Mouse (Mus musculus) hindbrain, embryonic 16.5 days (tissue): ENCODE data around the gene Ubald2. TPM values are rescaled to one million over a fixed set of nuclear protein-coding genes. Genes with fewer than 3 reads are reported as not detected.
"Not testable (repeated sequence)": the region's sequence is repeated elsewhere in the genome, so short reads cannot be mapped to it uniquely, and the experiment has no call there.

Source experiments
- ATAC-seq: fragments of 200-750 bp; cut with Nextera tagmentation; 2 replicates; pipeline ENCODE4 v1.8.0; 2017; ENCODE audit warnings: moderate TSS enrichment, moderate library complexity
- H3K27ac ChIP-seq: fragments of 300-500 bp; sonication (generic); 2 replicates; pipeline ENCODE4 v1.5.1; 2014; ENCODE audit warnings: low read depth, mild to moderate bottlenecking, control low read depth, low read length, moderate library complexity
- H3K27me3 ChIP-seq: fragments of 300-500 bp; sonication (generic); replicated peaks from 2 replicates; pipeline ENCODE4 v1.6.1; 2014; ENCODE audit warnings: low read length; ENCODE audit not compliant: control insufficient read depth, insufficient read depth
- H3K36me3 ChIP-seq: fragments of 300-500 bp; sonication (generic); 2 replicates; pipeline ENCODE4 v1.6.1; 2014; ENCODE audit warnings: mild to moderate bottlenecking, low read length, moderate library complexity, mixed read lengths; ENCODE audit not compliant: control insufficient read depth, insufficient read depth
- H3K4me1 ChIP-seq: fragments of 300-500 bp; sonication (generic); 2 replicates; pipeline ENCODE4 v1.6.1; 2014; ENCODE audit warnings: low read depth, low read length; ENCODE audit not compliant: control insufficient read depth, insufficient read depth
- H3K4me2 ChIP-seq: fragments of 300-500 bp; sonication (generic); 2 replicates; pipeline ENCODE4 v1.6.1; 2014; ENCODE audit warnings: mild to moderate bottlenecking, low read length, control low read depth, moderate library complexity
- H3K4me3 ChIP-seq: fragments of 300-500 bp; sonication (generic); 2 replicates; pipeline ENCODE4 v1.5.1; 2014; ENCODE audit warnings: mild to moderate bottlenecking, low read length, control low read depth, moderate library complexity
- H3K9ac ChIP-seq: fragments of 300-500 bp; sonication (generic); 2 replicates; pipeline ENCODE4 v1.6.1; 2014; ENCODE audit warnings: low read depth, mild to moderate bottlenecking, control low read depth, low read length, moderate library complexity
- H3K9me3 ChIP-seq: fragments of 300-500 bp; sonication (generic); 2 replicates; pipeline ENCODE4 v1.6.1; 2014; ENCODE audit warnings: mild to moderate bottlenecking, low read length, moderate library complexity; ENCODE audit not compliant: control insufficient read depth
- WGBS: fragments of 180-500 bp; shearing (Covaris S2); extraction: QIAGEN DNeasy Blood & Tissue Kit; methylation state at CpG from one replicate; pipeline ENCODE4 v1.1.7; 2014; 5-methylcytosine and 5-hydroxymethylcytosine counted together
- polyA plus RNA-seq: library from polyadenylated mRNA; unstranded; fragments of >200 nt; fragmentation: Nextera tagmentation; extraction: Ambion mirVana; gene quantifications from 2 replicates; pipeline ENCODE4 v1.2.1, GENCODE M21; 2015

The Ubald2 gene
- polyA plus RNA-seq, 1 experiment from 2014 or later, result 28.3 TPM

DNA sequence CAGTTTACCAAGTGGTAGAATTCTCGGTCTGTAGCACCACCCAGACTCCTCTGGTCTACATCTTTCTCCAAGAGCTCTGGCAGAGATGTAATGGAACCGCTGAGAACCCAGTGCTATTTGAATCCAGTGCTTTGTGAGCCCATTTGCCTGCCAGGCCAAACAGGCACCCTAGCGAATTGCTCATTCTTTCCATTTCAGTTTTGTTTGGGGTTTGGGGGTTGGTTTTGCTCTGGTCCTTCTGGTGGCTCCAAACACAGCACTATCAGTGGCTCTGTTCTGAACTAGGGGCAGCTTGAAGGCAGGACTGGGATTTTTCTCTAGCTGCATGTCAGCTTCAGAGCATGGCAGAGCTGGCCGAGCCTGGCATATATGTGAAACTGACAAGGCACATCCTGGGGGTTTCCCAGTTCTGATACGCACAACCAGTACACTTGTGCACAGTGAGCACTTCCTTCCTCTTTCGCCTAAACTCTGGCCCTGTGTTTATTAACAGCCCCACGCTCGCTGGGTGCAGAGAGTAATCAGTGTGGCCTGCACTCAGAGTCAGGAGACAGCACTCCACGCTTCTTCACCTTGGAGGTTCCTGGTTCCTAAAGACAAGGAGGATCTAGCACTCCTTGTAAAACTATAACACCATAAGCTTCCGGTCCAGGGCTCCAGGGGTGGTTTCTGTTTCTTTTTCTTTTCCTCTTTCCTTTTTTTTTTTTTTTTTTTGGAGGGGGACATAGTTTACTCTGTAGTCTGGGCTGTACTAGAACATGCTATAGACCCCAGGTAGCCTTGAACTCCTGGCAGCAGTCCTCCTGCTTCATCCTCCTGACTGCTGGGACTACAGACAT is 9.9 kb upstream of the Ubald2 start:
- Histone ChIP-seq H3K4me3 (no peak overlapping the region), H3K27me3 (no peaks in the 10 kb centered on the region), H3K9me3 (no peaks in the 10 kb centered on the region), H3K4me1 (no peaks in the 10 kb centered on the region), H3K4me2 (no peak overlapping the region), H3K27ac (no peak overlapping the region), H3K9ac (no peak overlapping the region), H3K36me3 (no peaks in the 10 kb centered on the region)
- ATAC-seq, result no peak
- WGBS, result 81% methylated on average over 10 of the region's 10 CpGs

DNA sequence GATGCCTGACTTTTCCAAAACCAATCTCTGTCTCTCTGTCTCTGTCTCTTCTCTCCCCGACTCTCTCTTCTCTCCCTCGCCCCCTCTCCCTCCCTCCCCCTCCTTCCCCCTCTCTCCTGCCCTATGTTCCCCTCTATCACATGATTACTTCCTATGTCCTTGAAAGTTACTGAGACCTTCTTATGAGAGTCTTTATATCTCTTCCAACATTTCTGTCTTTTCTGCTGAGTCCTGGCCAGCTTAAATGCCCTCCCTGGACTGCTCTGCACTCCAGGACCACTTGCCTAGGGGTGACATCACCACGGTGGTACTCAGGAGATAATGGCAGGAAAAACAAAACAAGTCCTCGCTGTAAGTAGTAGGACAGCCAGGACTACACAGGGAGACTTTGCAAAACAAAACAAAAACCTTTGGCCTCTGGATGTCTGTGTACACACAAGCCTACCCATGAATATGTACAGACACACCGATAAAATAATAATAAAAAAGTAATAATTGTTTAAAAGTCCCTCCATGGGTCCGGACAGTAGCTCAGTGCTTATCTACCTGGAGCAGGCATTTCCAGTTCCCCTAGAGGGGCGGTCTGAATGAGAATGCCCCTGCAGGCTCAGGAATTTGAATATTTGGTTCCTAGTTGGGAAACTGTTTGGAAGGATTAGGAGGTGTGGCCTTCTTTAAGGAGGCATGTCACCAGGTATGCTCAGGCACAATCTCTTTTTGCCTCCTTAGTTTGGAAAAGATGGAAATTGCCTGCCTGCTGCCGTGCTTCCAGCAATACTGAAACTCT is 9.1 kb upstream of the Ubald2 start:
- no peaks in the 10 kb centered on the region for H3K9me3 ChIP-seq
- H3K4me3 ChIP-seq, result no peak overlapping the region
- WGBS, result 55% methylated on average over 8 of the region's 8 CpGs
- no peak for ATAC-seq
- no peak overlapping the region for H3K9ac ChIP-seq
- no peak overlapping the region for H3K4me2 ChIP-seq
- no peaks in the 10 kb centered on the region for H3K4me1 ChIP-seq
- no peaks in the 10 kb centered on the region for H3K27me3 ChIP-seq
- no peaks in the 10 kb centered on the region for H3K36me3 ChIP-seq
- no peak overlapping the region for H3K27ac ChIP-seq

DNA sequence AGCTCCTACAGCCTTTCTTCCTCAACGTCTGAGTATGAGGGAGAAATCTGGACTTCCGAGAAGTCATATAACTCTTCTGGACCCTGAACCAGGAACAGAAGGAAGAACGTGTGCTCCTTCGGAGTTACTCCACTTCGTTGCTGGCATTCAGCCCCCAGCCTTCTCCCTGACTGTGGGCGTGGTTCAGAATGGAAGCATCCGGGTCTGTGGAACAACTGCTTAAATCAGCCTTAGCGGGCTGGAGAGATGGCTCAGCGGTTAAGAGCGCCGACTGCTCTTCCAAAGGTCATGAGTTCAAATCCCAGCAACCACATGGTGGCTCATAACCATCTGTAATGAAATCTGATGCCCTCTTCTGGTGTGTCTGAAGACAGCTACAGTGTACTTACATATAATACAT is 7.6 kb upstream of the Ubald2 start:
- WGBS, result 88% methylated on average over 11 of the region's 11 CpGs
- not testable (repeated sequence) for ATAC-seq

DNA sequence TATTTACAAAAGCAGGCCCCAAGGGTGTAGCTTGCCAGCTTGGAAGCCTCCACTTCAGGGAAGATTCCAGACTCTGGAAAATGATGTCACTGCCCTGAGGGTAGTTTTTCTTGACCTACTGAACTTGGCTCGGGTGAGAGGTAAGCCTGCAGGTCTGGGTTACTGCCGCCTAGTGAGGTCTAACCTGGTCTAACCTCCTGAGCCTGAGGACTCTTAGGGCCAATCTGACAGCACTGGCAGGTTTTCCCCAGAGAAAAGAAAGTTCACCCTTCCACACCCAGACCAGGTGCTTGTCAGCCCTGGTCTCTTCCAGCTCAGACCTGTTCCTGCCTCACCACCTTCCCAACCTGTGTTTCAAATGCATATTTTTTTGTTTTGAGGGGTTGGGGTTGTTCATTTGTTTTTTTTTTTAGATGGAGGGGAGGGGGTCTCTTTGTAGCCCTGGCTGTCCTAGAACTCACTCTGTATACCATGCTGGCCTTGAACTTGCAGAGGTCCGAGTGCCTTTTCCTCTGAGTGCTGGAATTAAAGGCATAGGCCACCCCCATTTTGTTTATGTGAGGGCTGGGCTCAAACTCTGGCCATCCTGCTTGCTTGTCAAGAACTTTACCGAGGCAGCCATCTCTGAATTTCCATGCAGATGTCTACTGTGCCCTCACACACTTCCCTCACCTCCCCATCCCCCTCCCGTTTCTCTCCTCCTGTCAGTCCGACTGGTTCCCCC is 6.9 kb upstream of the Ubald2 start:
- Histone ChIP-seq H3K27me3 (no peaks in the 10 kb centered on the region), H3K4me3 (no peak overlapping the region), H3K27ac (no peak overlapping the region), H3K9ac (no peak overlapping the region), H3K9me3 (no peaks in the 10 kb centered on the region), H3K4me2 (no peak overlapping the region), H3K4me1 (no peaks in the 10 kb centered on the region), H3K36me3 (no peaks in the 10 kb centered on the region)
- 81% methylated on average over 6 of the region's 6 CpGs for WGBS
- ATAC-seq, result no peak

More for the DNA sequence above, 7.6 kb upstream of the Ubald2 start:
- not testable (repeated sequence) for H3K4me1 ChIP-seq, H3K27ac ChIP-seq, H3K36me3 ChIP-seq, H3K4me3 ChIP-seq, H3K4me2 ChIP-seq, H3K9ac ChIP-seq, H3K27me3 ChIP-seq, H3K9me3 ChIP-seq

DNA sequence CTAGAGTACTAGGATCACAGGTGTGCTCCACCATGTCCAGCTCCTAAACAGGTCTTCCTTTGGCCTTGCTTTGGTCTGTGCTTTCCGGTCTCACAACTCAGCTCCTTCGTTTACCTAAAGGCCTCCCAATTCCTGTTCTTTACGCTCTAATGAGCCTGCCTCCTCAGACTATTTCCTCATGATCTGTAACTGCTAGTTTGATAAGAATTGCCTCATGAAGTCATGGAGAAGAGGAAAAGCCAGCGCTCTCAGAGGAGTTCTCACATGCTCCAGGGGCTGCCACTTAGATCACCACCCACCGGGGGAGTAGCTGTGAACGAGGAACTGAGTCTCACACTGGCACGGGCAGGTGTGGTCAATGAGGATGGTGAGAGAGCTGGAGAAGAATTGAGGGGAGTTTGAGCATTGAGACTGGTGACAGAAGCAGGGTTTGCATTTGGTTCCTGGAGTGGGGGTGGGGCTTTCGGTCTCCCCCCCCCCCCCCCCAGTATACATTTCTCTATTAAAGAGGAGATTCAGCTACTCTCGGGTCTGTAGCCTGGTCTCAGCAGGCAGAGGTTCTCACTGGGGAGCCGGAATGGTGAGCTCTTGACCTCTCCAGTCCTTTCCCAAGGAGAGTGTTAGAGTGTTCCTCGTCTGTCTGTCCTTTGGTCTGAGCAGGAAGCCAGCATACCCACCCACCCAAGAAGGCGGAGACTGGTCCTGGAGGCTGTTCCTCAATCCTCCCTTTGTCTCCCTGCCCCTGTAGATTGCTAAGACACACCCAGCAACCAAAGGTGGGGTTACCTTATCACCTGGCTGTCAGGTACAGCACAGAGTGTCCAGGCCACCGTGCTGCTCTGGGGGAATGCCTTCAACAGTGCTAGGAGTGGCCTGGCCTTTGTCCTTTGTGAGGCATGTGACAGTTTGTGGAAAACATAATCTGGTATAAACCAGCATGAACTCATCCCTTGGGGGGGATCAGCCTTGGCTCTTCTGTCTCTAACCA is 4.7 kb upstream of the Ubald2 start:
- no peaks in the 10 kb centered on the region for H3K27me3 ChIP-seq
- no peaks in the 10 kb centered on the region; the same call in 1 of the 2 replicates for H3K4me1 ChIP-seq
- H3K9ac ChIP-seq, result no peak overlapping the region
- no peak overlapping the region for H3K27ac ChIP-seq
- H3K9me3 ChIP-seq, result no peaks in the 10 kb centered on the region
- H3K4me3 ChIP-seq, result no peak overlapping the region
- no peak for ATAC-seq
- no peaks in the 10 kb centered on the region for H3K36me3 ChIP-seq
- 63% methylated on average over 11 of the region's 13 CpGs for WGBS
- no peak overlapping the region for H3K4me2 ChIP-seq

DNA sequence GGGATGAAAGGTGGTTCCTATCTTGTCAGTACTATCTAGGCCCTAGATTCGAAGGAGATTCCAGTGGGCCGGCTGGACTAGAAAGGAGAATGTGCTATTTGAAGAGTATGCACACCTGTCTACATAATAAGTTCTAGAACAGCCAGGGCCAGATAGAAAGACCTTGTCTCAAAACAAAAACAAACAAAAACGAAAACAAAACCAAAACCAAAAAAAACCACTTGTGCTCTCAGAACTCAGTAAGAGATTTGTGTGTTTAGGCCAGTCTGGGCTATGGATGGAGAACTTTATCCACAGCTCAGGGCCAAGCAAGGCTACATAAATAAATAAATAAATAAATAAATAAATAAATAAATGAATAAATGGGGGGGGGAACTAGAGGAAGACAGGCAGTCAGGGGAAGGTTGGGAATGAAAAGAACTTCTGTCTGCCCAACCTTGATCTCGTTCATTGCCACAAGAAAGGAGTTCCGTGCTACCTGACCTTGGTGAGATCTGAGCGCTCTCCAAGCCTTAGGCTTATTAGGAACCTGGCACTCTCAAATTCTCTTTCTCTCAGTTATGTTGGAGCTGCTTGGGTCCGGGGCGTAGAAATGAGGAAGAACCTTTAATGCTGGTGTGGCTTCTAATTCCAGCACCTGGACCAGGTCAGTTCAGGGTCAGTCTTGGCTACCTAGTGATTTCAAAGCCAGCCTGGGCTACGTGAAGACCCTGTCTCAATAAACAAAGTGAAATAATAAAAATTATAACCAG is 3.9 kb upstream of the Ubald2 start:
- WGBS, result 86% methylated on average over 9 of the region's 9 CpGs
- no peak for ATAC-seq
- Histone ChIP-seq H3K9me3 (no peaks in the 10 kb centered on the region), H3K4me3 (no peak overlapping the region), H3K4me2 (no peak overlapping the region), H3K9ac (no peak overlapping the region), H3K27ac (no peak overlapping the region), H3K4me1 (peaks cover 2% of the 10 kb centered on the region), H3K27me3 (no peaks in the 10 kb centered on the region), H3K36me3 (no peaks in the 10 kb centered on the region)

DNA sequence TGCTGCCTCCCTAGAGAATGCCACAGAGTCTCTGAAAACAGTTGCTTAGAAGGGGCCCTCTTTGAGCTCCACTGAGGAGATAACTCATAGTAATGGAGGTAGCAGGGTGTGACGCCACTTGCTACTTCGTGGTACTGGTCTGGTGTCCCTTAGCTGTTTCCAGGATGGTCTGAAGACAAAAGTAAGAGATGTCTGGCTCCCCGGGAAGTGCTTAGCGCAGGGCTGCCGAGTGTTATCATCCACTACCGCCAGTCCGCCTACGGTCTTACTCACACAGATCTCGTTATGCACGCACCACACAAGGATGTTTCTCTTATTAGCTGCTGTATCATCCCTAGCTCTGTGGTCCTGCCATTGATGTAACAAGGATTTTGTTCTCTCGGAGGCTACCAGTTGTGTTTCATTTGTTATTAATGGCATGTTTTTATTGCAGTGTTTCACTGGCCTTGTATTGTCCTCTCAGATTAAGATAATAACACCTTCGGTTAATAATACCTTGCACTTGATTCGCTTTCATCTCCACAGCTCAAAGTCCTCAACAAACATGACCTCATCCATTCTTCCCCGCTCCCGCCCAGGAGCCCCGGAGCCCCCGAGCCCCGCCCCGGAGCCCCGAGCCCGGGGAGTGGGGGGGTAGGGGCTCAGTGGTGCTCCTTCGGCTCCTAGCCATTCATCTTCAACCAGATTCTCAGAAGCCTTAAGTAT is 3.0 kb upstream of the Ubald2 start:
- whole genome bisulfite sequencing, result 47% methylated on average over 22 of the region's 22 CpGs
- Histone ChIP-seq H3K9me3 (no peaks in the 10 kb centered on the region), H3K4me3 (no peak overlapping the region), H3K4me1 (peaks cover 10% of the 10 kb centered on the region), H3K9ac (no peak overlapping the region), H3K4me2 (no peak overlapping the region), H3K36me3 (no peaks in the 10 kb centered on the region), H3K27me3 (no peaks in the 10 kb centered on the region), H3K27ac (no peak overlapping the region)
- ATAC-seq, result no peak
